Mouse (Mus musculus) stomach, embryonic 16.5 days (tissue): ENCODE data around the gene Olfr1056. TPM values are rescaled to one million over a fixed set of nuclear protein-coding genes. Genes with fewer than 3 reads are reported as not detected.

Experiments
- polyA plus RNA-seq: library from polyadenylated mRNA; unstranded; fragments of >200 nt; fragmentation: Nextera tagmentation; extraction: Ambion mirVana; gene quantifications from 2 replicates; pipeline ENCODE4 v1.2.1, GENCODE M21; 2015

Gene Olfr1056
- polyA plus RNA-seq, 1 experiment from 2014 or later = not detected

Other genes with a start within 250 kb of the Olfr1056 start
- gene Olfr1039, start 226.5 kb downstream of the Olfr1056 start, polyA plus RNA-seq = not detected in 2 replicates
- not detected in 2 replicates for gene Olfr1040, start 215.7 kb downstream of the Olfr1056 start, polyA plus RNA-seq
- not detected in 2 replicates for gene Olfr1042, start 200.6 kb downstream of the Olfr1056 start, polyA plus RNA-seq
- not detected in 2 replicates for gene Olfr1043, start 194.9 kb downstream of the Olfr1056 start, polyA plus RNA-seq
- not detected in 2 replicates for gene Olfr1044, start 184.6 kb downstream of the Olfr1056 start, polyA plus RNA-seq
- not detected in 2 replicates for gene Olfr52, start 176.8 kb downstream of the Olfr1056 start, polyA plus RNA-seq
- not detected in 2 replicates for gene Olfr1045, start 159.5 kb downstream of the Olfr1056 start, polyA plus RNA-seq
- gene Olfr1046, start 143.2 kb downstream of the Olfr1056 start, polyA plus RNA-seq = not detected in 2 replicates
- gene Olfr1047, start 131.1 kb downstream of the Olfr1056 start, polyA plus RNA-seq = not detected in 2 replicates
- gene Olfr1048, start 122.2 kb downstream of the Olfr1056 start, polyA plus RNA-seq = not detected in 2 replicates
- gene Olfr1049, start 104.1 kb downstream of the Olfr1056 start, polyA plus RNA-seq = not detected in 2 replicates
- gene Olfr1051, start 83.4 kb downstream of the Olfr1056 start, polyA plus RNA-seq = not detected in 2 replicates
- not detected in 2 replicates for gene Olfr1052, start 70.0 kb downstream of the Olfr1056 start, polyA plus RNA-seq
- not detected in 2 replicates for gene Olfr1053, start 47.2 kb downstream of the Olfr1056 start, polyA plus RNA-seq
- not detected in 2 replicates for gene Olfr1054, start 27.0 kb downstream of the Olfr1056 start, polyA plus RNA-seq
- not detected in 2 replicates for gene Olfr1055, start 12.2 kb downstream of the Olfr1056 start, polyA plus RNA-seq
- gene Olfr1057, start 15.9 kb upstream of the Olfr1056 start, polyA plus RNA-seq = not detected in 2 replicates
- not detected in 2 replicates for gene Olfr1058, start 26.1 kb upstream of the Olfr1056 start, polyA plus RNA-seq
- not detected in 2 replicates for gene Olfr1061, start 51.6 kb upstream of the Olfr1056 start, polyA plus RNA-seq
- not detected in 2 replicates for gene Olfr1062, start 64.3 kb upstream of the Olfr1056 start, polyA plus RNA-seq
- not detected in 2 replicates for gene Olfr1065, start 88.1 kb upstream of the Olfr1056 start, polyA plus RNA-seq
- gene Olfr1066, start 93.8 kb upstream of the Olfr1056 start, polyA plus RNA-seq = not detected in 2 replicates
- not detected in 2 replicates for gene Olfr228, start 124.9 kb upstream of the Olfr1056 start, polyA plus RNA-seq
- gene Olfr1076, start 146.0 kb upstream of the Olfr1056 start, polyA plus RNA-seq = not detected in 2 replicates
- gene Olfr1079, start 180.0 kb upstream of the Olfr1056 start, polyA plus RNA-seq = not detected in 2 replicates
- not detected in 2 replicates for gene Olfr1080, start 195.8 kb upstream of the Olfr1056 start, polyA plus RNA-seq
- not detected in 2 replicates for gene Olfr1082, start 236.5 kb upstream of the Olfr1056 start, polyA plus RNA-seq